Mouse (Mus musculus): ENCODE measurements around the gene Aff1.

GRCm38 (mm10) chr5:103705331-103705730 lies 13.2 kb downstream of the Aff1 start:
- TF ChIP-seq FLI1 (IDR thresholded peaks at IDR 0.05; ENCODE audit: low read length) (no peak), GATA1 (IDR thresholded peaks at IDR 0.05; ENCODE audit: borderline replicate concordance, low read length) (no peak)

Measured in megakaryocyte, embryonic 14.5 days (primary cell).